Mouse (Mus musculus): ENCODE data around the gene Pou2f1.

DNA sequence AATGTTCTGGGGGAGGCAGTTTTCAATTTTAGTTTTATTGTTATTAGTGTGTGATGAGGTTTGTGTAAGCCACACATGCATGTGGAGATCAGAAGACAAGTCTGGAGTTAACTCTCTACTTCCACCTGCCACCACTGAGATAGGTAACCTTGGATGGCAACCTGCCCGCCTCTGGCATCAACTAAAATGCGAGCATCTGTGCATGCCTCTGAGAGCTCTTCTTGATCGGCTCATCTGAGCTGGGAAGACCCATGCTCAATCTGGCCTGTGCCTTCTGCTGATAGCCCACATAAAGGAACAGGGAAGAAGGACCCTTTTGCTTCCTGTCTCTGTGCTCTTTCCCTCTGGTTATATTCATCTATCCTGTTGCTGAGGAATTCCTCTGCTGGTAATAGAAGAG lies 93.0 kb downstream of the Pou2f1 start:
- TF ChIP-seq POLR2A (IDR thresholded peaks at IDR 0.05; ENCODE audit: control insufficient read depth, extremely low read depth, insufficient read depth, low read length, poor library complexity) (no peak), CTCF (IDR thresholded peaks at IDR 0.05; ENCODE audit: borderline replicate concordance, control insufficient read depth, extremely low read depth, insufficient read depth, low read length, poor library complexity) (no peak)

Measured in thymus, adult 2 months (tissue).